Mouse (Mus musculus): ENCODE data around the gene Kank1.

DNA sequence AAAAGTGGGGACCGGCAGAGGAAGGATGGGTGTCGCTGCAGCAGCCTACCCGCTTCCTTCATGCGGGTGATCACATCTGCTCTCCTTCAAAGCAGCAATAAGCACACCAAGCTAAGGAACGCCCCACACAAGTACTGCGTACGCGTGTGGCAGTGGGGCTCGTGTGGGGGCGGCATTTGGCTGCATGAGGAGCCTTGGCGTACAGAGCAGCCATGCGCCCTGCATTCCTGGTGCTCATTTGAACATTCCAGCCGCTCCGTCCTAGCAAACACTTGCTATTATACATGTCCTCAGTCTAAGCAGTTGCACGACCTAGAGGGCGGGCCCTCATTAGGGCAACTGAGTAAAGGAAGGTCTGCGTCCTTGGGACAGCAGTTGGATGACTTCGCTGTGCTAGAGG is 49.1 kb upstream of the Kank1 start:
- TF ChIP-seq CTCF (IDR thresholded peaks at IDR 0.05; ENCODE audit: low read depth, low read length): no peak
- no peak for TF ChIP-seq POLR2A (IDR thresholded peaks at IDR 0.05; ENCODE audit: borderline replicate concordance, low read depth, low read length)

Data from bone marrow macrophage, adult 2 months (primary cell).